Mouse (Mus musculus) embryonic facial prominence, embryonic 10.5 days (tissue): ENCODE results near the gene Map2k5. TPM values are rescaled to one million over a fixed set of nuclear protein-coding genes. Genes with fewer than 3 reads are reported as not detected.

Experiments
- DNase-seq: peaks from one replicate; pipeline ENCODE4 v3.0.0-alpha.2; 2017; ENCODE audit warnings: low spot score
- H3K27ac ChIP-seq: fragments of 300-500 bp; sonication (generic); replicated peaks from 2 replicates; pipeline ENCODE4 v1.5.1; 2016; ENCODE audit warnings: mild to moderate bottlenecking
- H3K27me3 ChIP-seq: fragments of 300-500 bp; sonication (generic); replicated peaks from 2 replicates; pipeline ENCODE4 v1.6.1; 2016; ENCODE audit warnings: low read depth, mild to moderate bottlenecking; ENCODE audit not compliant: poor library complexity, severe bottlenecking
- H3K36me3 ChIP-seq: fragments of 300-500 bp; sonication (generic); replicated peaks from 2 replicates; pipeline ENCODE4 v1.6.1; 2016; ENCODE audit warnings: mild to moderate bottlenecking, moderate library complexity
- H3K4me1 ChIP-seq: fragments of 300-500 bp; sonication (generic); 2 replicates; pipeline ENCODE4 v1.6.1; 2016
- H3K4me3 ChIP-seq: fragments of 300-500 bp; sonication (generic); 2 replicates; pipeline ENCODE4 v1.5.1; 2016; ENCODE audit warnings: mild to moderate bottlenecking, moderate library complexity
- H3K9me3 ChIP-seq: fragments of 300-500 bp; sonication (generic); 2 replicates; pipeline ENCODE4 v1.6.1; 2016; ENCODE audit warnings: mild to moderate bottlenecking
- WGBS: fragments of 180-500 bp; shearing (Covaris S2); methylation state at CpG from one replicate; pipeline ENCODE4 v1.1.7; 2016; 5-methylcytosine and 5-hydroxymethylcytosine counted together
- polyA plus RNA-seq: library from polyadenylated mRNA; unstranded; fragments of >200 nt; fragmentation: Nextera tagmentation; extraction: Ambion mirVana; gene quantifications from 2 replicates; pipeline ENCODE4 v1.2.1, GENCODE M21; 2016

Map2k5 gene
- polyA plus RNA-seq, 1 experiment from 2014 or later, result 37.7 TPM

GRCm38 (mm10) chr9:63335816-63336215 lies 41.9 kb downstream of the Map2k5 start:
- no peaks in the 10 kb centered on the region for H3K27me3 ChIP-seq
- no peaks in the 10 kb centered on the region for H3K9me3 ChIP-seq
- H3K36me3 ChIP-seq, result peaks cover 67% of the 10 kb centered on the region
- WGBS, result 97% methylated on average over 4 of the region's 4 CpGs
- H3K4me1 ChIP-seq, result peaks cover 20% of the 10 kb centered on the region
- DNase-seq, result no peak
- H3K27ac ChIP-seq, result no peak overlapping the region
- H3K4me3 ChIP-seq, result no peak overlapping the region

- DNase-seq, result peak; percentile 21
- no peak overlapping the region for H3K4me3 ChIP-seq
- 97% methylated on average over 2 of the region's 2 CpGs for WGBS
- peaks cover 8% of the 10 kb centered on the region for H3K4me1 ChIP-seq
- no peaks in the 10 kb centered on the region for H3K9me3 ChIP-seq
- no peak overlapping the region for H3K27ac ChIP-seq
- H3K36me3 ChIP-seq, result peaks cover 94% of the 10 kb centered on the region
- H3K27me3 ChIP-seq, result no peaks in the 10 kb centered on the region
Observed at GRCm38 (mm10) chr9:63333074-63333473, 44.6 kb downstream of the Map2k5 start.

GRCm38 (mm10) chr9:63331246-63331645 lies 46.5 kb downstream of the Map2k5 start:
- H3K36me3 ChIP-seq, result peaks cover 82% of the 10 kb centered on the region
- 0 out of 2 replicates have a peak, but pooled peaks cover 5% of the 10 kb centered on the region for H3K4me1 ChIP-seq
- no peaks in the 10 kb centered on the region for H3K9me3 ChIP-seq
- H3K27ac ChIP-seq, result no peak overlapping the region
- WGBS, result 92% methylated on average over 6 of the region's 6 CpGs
- H3K4me3 ChIP-seq, result no peak overlapping the region
- no peaks in the 10 kb centered on the region for H3K27me3 ChIP-seq
- no peak for DNase-seq

GRCm38 (mm10) chr9:63328958-63329685 lies 48.6 kb downstream of the Map2k5 start:
- Histone ChIP-seq H3K36me3 (peaks cover 70% of the 10 kb centered on the region), H3K27ac (no peak overlapping the region), H3K4me3 (no peak overlapping the region), H3K9me3 (no peaks in the 10 kb centered on the region), H3K27me3 (no peaks in the 10 kb centered on the region), H3K4me1 (peaks cover 7% of the 10 kb centered on the region; the same call in 1 of the 2 replicates)
- no peak for DNase-seq
- 82% methylated on average over 15 of the region's 15 CpGs for WGBS

- H3K27ac ChIP-seq, result no peak overlapping the region
- no peak overlapping the region for H3K4me3 ChIP-seq
- DNase-seq, result no peak
- H3K27me3 ChIP-seq, result no peaks in the 10 kb centered on the region
- no peaks in the 10 kb centered on the region for H3K9me3 ChIP-seq
- peaks cover 38% of the 10 kb centered on the region for H3K4me1 ChIP-seq
- H3K36me3 ChIP-seq, result peaks cover 19% of the 10 kb centered on the region
Observed at GRCm38 (mm10) chr9:63315231-63315630, 62.5 kb downstream of the Map2k5 start.

GRCm38 (mm10) chr9:63314126-63314525 lies 63.6 kb downstream of the Map2k5 start:
- Histone ChIP-seq H3K36me3 (peaks cover 14% of the 10 kb centered on the region), H3K9me3 (no peaks in the 10 kb centered on the region), H3K27ac (no peak overlapping the region), H3K27me3 (no peaks in the 10 kb centered on the region), H3K4me1 (peaks cover 42% of the 10 kb centered on the region), H3K4me3 (no peak overlapping the region)
- no peak for DNase-seq
- 68% methylated on average over 4 of the region's 4 CpGs for WGBS

GRCm38 (mm10) chr9:63309956-63310355 lies 67.7 kb downstream of the Map2k5 start:
- no peak overlapping the region for H3K27ac ChIP-seq
- peaks cover 59% of the 10 kb centered on the region for H3K4me1 ChIP-seq
- H3K36me3 ChIP-seq, result peaks cover 8% of the 10 kb centered on the region
- WGBS, result 92% methylated on average over 6 of the region's 6 CpGs
- no peak overlapping the region for H3K4me3 ChIP-seq
- H3K9me3 ChIP-seq, result 0 out of 2 replicates have a peak, but pooled peaks cover 3% of the 10 kb centered on the region
- no peaks in the 10 kb centered on the region for H3K27me3 ChIP-seq
- no peak for DNase-seq

- 0 out of 2 replicates have a peak, but pooled peaks cover 3% of the 10 kb centered on the region for H3K9me3 ChIP-seq
- WGBS, result 77% methylated on average over 5 of the region's 5 CpGs
- no peaks in the 10 kb centered on the region for H3K27me3 ChIP-seq
- peaks cover 8% of the 10 kb centered on the region for H3K36me3 ChIP-seq
- peaks cover 59% of the 10 kb centered on the region for H3K4me1 ChIP-seq
- H3K4me3 ChIP-seq, result no peak overlapping the region
- no peak for DNase-seq
- no peak overlapping the region for H3K27ac ChIP-seq
Observed at GRCm38 (mm10) chr9:63309008-63309407, 68.7 kb downstream of the Map2k5 start.

GRCm38 (mm10) chr9:63308441-63308840 lies 69.3 kb downstream of the Map2k5 start:
- 63% methylated on average over 4 of the region's 4 CpGs for WGBS
- no peak for DNase-seq
- Histone ChIP-seq H3K27ac (no peak overlapping the region), H3K27me3 (no peaks in the 10 kb centered on the region), H3K4me1 (peaks cover 55% of the 10 kb centered on the region), H3K4me3 (no peak overlapping the region), H3K36me3 (peaks cover 8% of the 10 kb centered on the region), H3K9me3 (0 out of 2 replicates have a peak, but pooled peaks cover 3% of the 10 kb centered on the region)

GRCm38 (mm10) chr9:63302511-63302910 lies 75.2 kb downstream of the Map2k5 start:
- Histone ChIP-seq H3K36me3 (peaks cover 43% of the 10 kb centered on the region), H3K9me3 (0 out of 2 replicates have a peak, but pooled peaks cover 3% of the 10 kb centered on the region), H3K27ac (no peak overlapping the region), H3K4me3 (no peak overlapping the region), H3K27me3 (no peaks in the 10 kb centered on the region), H3K4me1 (peaks cover 11% of the 10 kb centered on the region; the same call in 1 of the 2 replicates)
- DNase-seq, result no peak
- 88% methylated on average over 4 of the region's 4 CpGs for WGBS

GRCm38 (mm10) chr9:63298656-63299055 lies 79.0 kb downstream of the Map2k5 start:
- Histone ChIP-seq H3K4me1 (peaks cover 37% of the 10 kb centered on the region), H3K27me3 (no peaks in the 10 kb centered on the region), H3K27ac (no peak overlapping the region), H3K9me3 (no peaks in the 10 kb centered on the region), H3K4me3 (no peak overlapping the region), H3K36me3 (peaks cover 38% of the 10 kb centered on the region)
- 95% methylated on average over 3 of the region's 3 CpGs for WGBS
- DNase-seq, result no peak

GRCm38 (mm10) chr9:63295551-63295958 lies 82.1 kb downstream of the Map2k5 start:
- Histone ChIP-seq H3K9me3 (no peaks in the 10 kb centered on the region), H3K4me3 (no peak overlapping the region), H3K4me1 (peaks cover 37% of the 10 kb centered on the region), H3K27me3 (no peaks in the 10 kb centered on the region), H3K27ac (no peak overlapping the region), H3K36me3 (peaks cover 43% of the 10 kb centered on the region)
- DNase-seq, result no peak
- WGBS, result 67% methylated on average over 7 of the region's 7 CpGs

GRCm38 (mm10) chr9:63294846-63295245 lies 82.9 kb downstream of the Map2k5 start:
- Histone ChIP-seq H3K4me1 (peaks cover 37% of the 10 kb centered on the region), H3K36me3 (peaks cover 41% of the 10 kb centered on the region), H3K9me3 (no peaks in the 10 kb centered on the region), H3K27me3 (no peaks in the 10 kb centered on the region), H3K27ac (no peak overlapping the region), H3K4me3 (no peak overlapping the region)
- DNase-seq, result no peak
- 83% methylated on average over 6 of the region's 6 CpGs for WGBS
